Mouse (Mus musculus) G1E (cell line): ENCODE results near the gene 1700001P01Rik.

Source experiments
- CTCF ChIP-seq: IDR thresholded peaks from 2 replicates; pipeline ENCODE4 v1.5.1; 2012; ENCODE audit warnings: low read depth, low read length, inconsistent platforms, mixed read lengths
- GATA1 ChIP-seq: IDR thresholded peaks from 2 replicates; pipeline ENCODE4 v1.6.1; 2012; ENCODE audit warnings: borderline replicate concordance, low read length, inconsistent platforms, mixed read lengths
- POLR2AphosphoS5 ChIP-seq: IDR thresholded peaks from 2 replicates; pipeline ENCODE4 v1.6.1; 2012; ENCODE audit warnings: low read depth, low read length, inconsistent platforms; ENCODE audit not compliant: insufficient replicate concordance
- TAL1 ChIP-seq: conservative IDR thresholded peaks from 2 replicates; pipeline ENCODE4 v1.6.1; 2012; ENCODE audit warnings: low read depth, low read length, inconsistent platforms, mixed read lengths

DNA sequence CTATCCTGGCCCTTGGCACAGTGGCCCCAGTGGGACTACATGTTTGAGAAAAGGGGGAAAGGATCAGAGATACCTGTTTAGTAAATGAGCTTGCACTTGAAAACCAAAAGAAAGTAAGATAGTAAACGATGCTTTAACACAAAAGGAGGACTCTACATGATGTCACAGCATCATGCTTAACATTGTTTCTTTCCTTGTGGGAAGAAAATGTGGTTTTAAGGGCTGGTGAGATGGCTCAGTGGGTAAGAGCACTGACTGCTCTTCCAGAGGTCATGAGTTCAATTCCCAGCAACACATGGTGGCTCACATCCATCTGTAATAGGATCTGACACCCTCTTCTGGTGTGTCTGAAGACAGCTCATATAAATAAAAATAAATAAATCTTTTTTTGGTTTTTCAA lies 17.6 kb downstream of the 1700001P01Rik start:
- no peak for TF ChIP-seq CTCF
- no peak for TF ChIP-seq POLR2AphosphoS5
- no peak for TF ChIP-seq GATA1
- TF ChIP-seq TAL1, result no peak
